Mouse (Mus musculus): Measurements from ENCODE around the gene Wfdc1. TPM values are rescaled to one million over a fixed set of nuclear protein-coding genes. Genes with fewer than 3 reads are reported as not detected.

The Wfdc1 gene
- polyA plus RNA-seq, 1 experiment from 2014 or later, result 2.1 TPM

GRCm38 (mm10) chr8:119663440-119663839, 2.7 kb upstream of the Wfdc1 start:
- WGBS (ENCODE audit: insufficient replicate concordance), result 60% methylated on average over 11 of the region's 11 CpGs
- Histone ChIP-seq H3K27ac (ENCODE audit: low read depth, low read length) (no peak overlapping the region), H3K36me3 (ENCODE audit: control insufficient read depth, insufficient read depth, low read length) (no peaks in the 10 kb centered on the region), H3K4me2 (no peak overlapping the region), H3K4me3 (ENCODE audit: low read depth, low read length) (no peak overlapping the region), H3K9ac (ENCODE audit: low read depth, low read length) (no peak overlapping the region), H3K27me3 (ENCODE audit: control insufficient read depth, insufficient read depth, low read length) (no peaks in the 10 kb centered on the region; the same call in 1 of the 2 replicates), H3K4me1 (ENCODE audit: control insufficient read depth, insufficient read depth, low read length) (peaks cover 21% of the 10 kb centered on the region), H3K9me3 (replicated peaks; ENCODE audit: control insufficient read depth, low read length) (no peaks in the 10 kb centered on the region)
- no peak for ATAC-seq (replicated peaks; ENCODE audit: insufficient number of reproducible peaks, low FRiP score, low TSS enrichment)

GRCm38 (mm10) chr8:119665270-119665669, 895 bp upstream of the Wfdc1 start:
- no peak overlapping the region for H3K4me3 ChIP-seq (ENCODE audit: low read depth, low read length)
- no peaks in the 10 kb centered on the region for H3K36me3 ChIP-seq (ENCODE audit: control insufficient read depth, insufficient read depth, low read length)
- no peaks in the 10 kb centered on the region for H3K9me3 ChIP-seq (replicated peaks; ENCODE audit: control insufficient read depth, low read length)
- no peak overlapping the region for H3K4me2 ChIP-seq
- H3K27ac ChIP-seq (ENCODE audit: low read depth, low read length), result no peak overlapping the region
- H3K4me1 ChIP-seq (ENCODE audit: control insufficient read depth, insufficient read depth, low read length), result peaks cover 21% of the 10 kb centered on the region
- WGBS (ENCODE audit: insufficient replicate concordance), result 70% methylated on average over 6 of the region's 6 CpGs
- H3K27me3 ChIP-seq (ENCODE audit: control insufficient read depth, insufficient read depth, low read length), result no peaks in the 10 kb centered on the region; the same call in 1 of the 2 replicates
- no peak for ATAC-seq (replicated peaks; ENCODE audit: insufficient number of reproducible peaks, low FRiP score, low TSS enrichment)
- no peak overlapping the region for H3K9ac ChIP-seq (ENCODE audit: low read depth, low read length)

DNA sequence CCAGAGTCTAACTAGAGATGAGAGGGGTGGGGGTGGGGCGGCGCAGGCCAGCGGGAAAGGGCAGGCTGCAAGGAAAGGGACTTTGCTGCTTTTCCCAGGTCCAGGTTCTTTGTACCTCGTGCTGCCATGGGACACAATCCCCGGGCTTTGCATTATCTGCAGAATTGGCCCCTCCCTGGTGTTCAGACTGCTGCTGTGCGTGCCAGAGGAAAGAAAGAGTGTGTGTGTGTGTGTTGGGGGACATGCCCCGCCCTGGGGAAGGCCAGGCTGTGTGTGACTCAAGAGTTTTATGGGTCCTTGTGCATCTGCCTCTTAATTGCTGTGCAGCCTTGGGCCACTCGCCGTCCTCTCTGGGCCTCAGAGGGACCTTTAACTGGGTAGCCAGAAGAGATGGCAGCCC, 2.3 kb downstream of the Wfdc1 start:
- H3K27ac ChIP-seq (ENCODE audit: low read depth, low read length), result no peak overlapping the region
- no peak overlapping the region for H3K4me2 ChIP-seq
- no peak overlapping the region for H3K9ac ChIP-seq (ENCODE audit: low read depth, low read length)
- ATAC-seq (replicated peaks; ENCODE audit: insufficient number of reproducible peaks, low FRiP score, low TSS enrichment), result no peak
- H3K4me1 ChIP-seq (ENCODE audit: control insufficient read depth, insufficient read depth, low read length), result peaks cover 18% of the 10 kb centered on the region
- no peaks in the 10 kb centered on the region for H3K9me3 ChIP-seq (replicated peaks; ENCODE audit: control insufficient read depth, low read length)
- WGBS (ENCODE audit: insufficient replicate concordance), result 62% methylated on average over 9 of the region's 9 CpGs
- no peaks in the 10 kb centered on the region; the same call in 1 of the 2 replicates for H3K27me3 ChIP-seq (ENCODE audit: control insufficient read depth, insufficient read depth, low read length)
- H3K4me3 ChIP-seq (ENCODE audit: low read depth, low read length), result no peak overlapping the region
- H3K36me3 ChIP-seq (ENCODE audit: control insufficient read depth, insufficient read depth, low read length), result no peaks in the 10 kb centered on the region

DNA sequence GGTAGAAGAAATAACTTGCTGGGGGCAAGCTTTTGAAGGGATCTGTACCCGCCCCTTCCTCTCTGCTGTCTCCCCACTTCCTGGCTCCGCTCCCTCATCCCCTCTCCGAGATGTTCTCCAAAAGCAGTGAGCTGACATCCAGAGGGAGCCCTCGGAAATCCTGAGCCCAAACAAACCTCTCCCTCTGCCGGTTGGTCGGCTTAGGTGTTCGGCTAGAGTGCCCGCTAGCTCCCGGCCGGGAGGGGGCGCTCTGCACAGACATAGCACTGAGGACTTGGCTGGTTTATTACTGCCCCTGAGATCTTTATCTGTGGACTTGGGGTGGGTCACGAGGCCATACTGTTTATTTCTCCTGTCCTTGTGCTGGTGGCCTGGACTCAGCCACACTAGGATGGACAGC, 3.1 kb downstream of the Wfdc1 start:
- no peak overlapping the region for H3K4me2 ChIP-seq
- no peaks in the 10 kb centered on the region for H3K36me3 ChIP-seq (ENCODE audit: control insufficient read depth, insufficient read depth, low read length)
- H3K4me1 ChIP-seq (ENCODE audit: control insufficient read depth, insufficient read depth, low read length), result peaks cover 18% of the 10 kb centered on the region
- H3K9ac ChIP-seq (ENCODE audit: low read depth, low read length), result no peak overlapping the region
- ATAC-seq (replicated peaks; ENCODE audit: insufficient number of reproducible peaks, low FRiP score, low TSS enrichment), result no peak
- H3K4me3 ChIP-seq (ENCODE audit: low read depth, low read length), result no peak overlapping the region
- H3K9me3 ChIP-seq (replicated peaks; ENCODE audit: control insufficient read depth, low read length), result no peaks in the 10 kb centered on the region
- no peaks in the 10 kb centered on the region; the same call in 1 of the 2 replicates for H3K27me3 ChIP-seq (ENCODE audit: control insufficient read depth, insufficient read depth, low read length)
- 42% methylated on average over 12 of the region's 12 CpGs for WGBS (ENCODE audit: insufficient replicate concordance)
- H3K27ac ChIP-seq (ENCODE audit: low read depth, low read length), result no peak overlapping the region

GRCm38 (mm10) chr8:119670419-119671091, 4.4 kb downstream of the Wfdc1 start:
- Histone ChIP-seq H3K4me2 (peak overlapping the region; percentile 56), H3K9me3 (replicated peaks; ENCODE audit: control insufficient read depth, low read length) (no peaks in the 10 kb centered on the region), H3K4me1 (ENCODE audit: control insufficient read depth, insufficient read depth, low read length) (peaks cover 18% of the 10 kb centered on the region), H3K27me3 (ENCODE audit: control insufficient read depth, insufficient read depth, low read length) (no peaks in the 10 kb centered on the region; the same call in 1 of the 2 replicates), H3K9ac (ENCODE audit: low read depth, low read length) (peak overlapping the region; percentile 54; the same call in 1 of the 2 replicates), H3K27ac (ENCODE audit: low read depth, low read length) (peak overlapping the region; percentile 93), H3K36me3 (ENCODE audit: control insufficient read depth, insufficient read depth, low read length) (no peaks in the 10 kb centered on the region), H3K4me3 (ENCODE audit: low read depth, low read length) (no peak overlapping the region)
- 20% methylated on average over 16 of the region's 16 CpGs for WGBS (ENCODE audit: insufficient replicate concordance)
- ATAC-seq (replicated peaks; ENCODE audit: insufficient number of reproducible peaks, low FRiP score, low TSS enrichment), result peak; percentile 58

- Histone ChIP-seq H3K4me3 (ENCODE audit: low read depth, low read length) (no peak overlapping the region), H3K4me1 (ENCODE audit: control insufficient read depth, insufficient read depth, low read length) (peaks cover 13% of the 10 kb centered on the region), H3K9me3 (replicated peaks; ENCODE audit: control insufficient read depth, low read length) (no peaks in the 10 kb centered on the region), H3K4me2 (no peak overlapping the region), H3K9ac (ENCODE audit: low read depth, low read length) (no peak overlapping the region), H3K36me3 (ENCODE audit: control insufficient read depth, insufficient read depth, low read length) (no peaks in the 10 kb centered on the region), H3K27me3 (ENCODE audit: control insufficient read depth, insufficient read depth, low read length) (no peaks in the 10 kb centered on the region), H3K27ac (ENCODE audit: low read depth, low read length) (no peak overlapping the region)
- WGBS (ENCODE audit: insufficient replicate concordance), result 75% methylated on average over 9 of the region's 11 CpGs
- ATAC-seq (replicated peaks; ENCODE audit: insufficient number of reproducible peaks, low FRiP score, low TSS enrichment), result no peak
These were observed 7.9 kb downstream of the Wfdc1 start for GRCm38 (mm10) chr8:119673976-119674555.

DNA sequence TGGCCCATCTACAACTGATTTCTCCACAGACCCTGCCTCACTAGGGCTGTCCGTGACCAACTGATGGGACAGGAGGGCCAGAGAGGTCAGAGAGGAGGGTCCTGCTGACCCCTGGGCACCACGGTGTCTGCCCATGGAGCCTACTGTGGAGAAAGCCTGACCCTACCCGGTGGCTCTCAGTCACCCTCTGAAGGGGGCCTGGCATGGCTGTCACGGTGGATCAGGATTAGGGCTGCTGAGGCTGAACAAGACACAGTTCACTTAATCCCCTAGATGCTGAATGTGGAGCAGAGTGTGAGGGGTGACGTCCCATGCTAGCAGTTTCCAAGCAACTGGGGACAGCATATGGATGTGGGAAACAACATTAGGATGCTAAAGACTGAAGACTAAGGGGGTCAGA, 9.3 kb downstream of the Wfdc1 start:
- Histone ChIP-seq H3K4me2 (no peak overlapping the region), H3K4me3 (ENCODE audit: low read depth, low read length) (no peak overlapping the region), H3K4me1 (ENCODE audit: control insufficient read depth, insufficient read depth, low read length) (peaks cover 13% of the 10 kb centered on the region), H3K36me3 (ENCODE audit: control insufficient read depth, insufficient read depth, low read length) (no peaks in the 10 kb centered on the region), H3K9me3 (replicated peaks; ENCODE audit: control insufficient read depth, low read length) (no peaks in the 10 kb centered on the region), H3K27me3 (ENCODE audit: control insufficient read depth, insufficient read depth, low read length) (no peaks in the 10 kb centered on the region), H3K27ac (ENCODE audit: low read depth, low read length) (no peak overlapping the region), H3K9ac (ENCODE audit: low read depth, low read length) (no peak overlapping the region)
- 82% methylated on average over 5 of the region's 5 CpGs for WGBS (ENCODE audit: insufficient replicate concordance)
- ATAC-seq (replicated peaks; ENCODE audit: insufficient number of reproducible peaks, low FRiP score, low TSS enrichment), result no peak

GRCm38 (mm10) chr8:119676389-119676788, 10.2 kb downstream of the Wfdc1 start:
- no peak overlapping the region for H3K9ac ChIP-seq (ENCODE audit: low read depth, low read length)
- H3K27ac ChIP-seq (ENCODE audit: low read depth, low read length), result no peak overlapping the region
- no peak for ATAC-seq (replicated peaks; ENCODE audit: insufficient number of reproducible peaks, low FRiP score, low TSS enrichment)
- H3K4me3 ChIP-seq (ENCODE audit: low read depth, low read length), result no peak overlapping the region
- no peak overlapping the region for H3K4me2 ChIP-seq
- no peaks in the 10 kb centered on the region for H3K9me3 ChIP-seq (replicated peaks; ENCODE audit: control insufficient read depth, low read length)
- no peaks in the 10 kb centered on the region for H3K36me3 ChIP-seq (ENCODE audit: control insufficient read depth, insufficient read depth, low read length)
- WGBS (ENCODE audit: insufficient replicate concordance), result 15% methylated on average over 8 of the region's 8 CpGs
- no peaks in the 10 kb centered on the region for H3K27me3 ChIP-seq (ENCODE audit: control insufficient read depth, insufficient read depth, low read length)
- peaks cover 5% of the 10 kb centered on the region; the same call in 1 of the 2 replicates for H3K4me1 ChIP-seq (ENCODE audit: control insufficient read depth, insufficient read depth, low read length)
